Mouse (Mus musculus) ovary, adult 18-20 months (tissue): Measurements from ENCODE around the gene Milr1.
"Not testable (repeated sequence)": the region's sequence is repeated elsewhere in the genome, so short reads cannot be mapped to it uniquely, and the experiment has no call there.

ENCODE experiments used
- DNase-seq: peaks from one replicate; pipeline ENCODE4 v3.0.0; 2022; ENCODE audit warnings: low spot score, mixed read lengths

Gene Milr1

DNA sequence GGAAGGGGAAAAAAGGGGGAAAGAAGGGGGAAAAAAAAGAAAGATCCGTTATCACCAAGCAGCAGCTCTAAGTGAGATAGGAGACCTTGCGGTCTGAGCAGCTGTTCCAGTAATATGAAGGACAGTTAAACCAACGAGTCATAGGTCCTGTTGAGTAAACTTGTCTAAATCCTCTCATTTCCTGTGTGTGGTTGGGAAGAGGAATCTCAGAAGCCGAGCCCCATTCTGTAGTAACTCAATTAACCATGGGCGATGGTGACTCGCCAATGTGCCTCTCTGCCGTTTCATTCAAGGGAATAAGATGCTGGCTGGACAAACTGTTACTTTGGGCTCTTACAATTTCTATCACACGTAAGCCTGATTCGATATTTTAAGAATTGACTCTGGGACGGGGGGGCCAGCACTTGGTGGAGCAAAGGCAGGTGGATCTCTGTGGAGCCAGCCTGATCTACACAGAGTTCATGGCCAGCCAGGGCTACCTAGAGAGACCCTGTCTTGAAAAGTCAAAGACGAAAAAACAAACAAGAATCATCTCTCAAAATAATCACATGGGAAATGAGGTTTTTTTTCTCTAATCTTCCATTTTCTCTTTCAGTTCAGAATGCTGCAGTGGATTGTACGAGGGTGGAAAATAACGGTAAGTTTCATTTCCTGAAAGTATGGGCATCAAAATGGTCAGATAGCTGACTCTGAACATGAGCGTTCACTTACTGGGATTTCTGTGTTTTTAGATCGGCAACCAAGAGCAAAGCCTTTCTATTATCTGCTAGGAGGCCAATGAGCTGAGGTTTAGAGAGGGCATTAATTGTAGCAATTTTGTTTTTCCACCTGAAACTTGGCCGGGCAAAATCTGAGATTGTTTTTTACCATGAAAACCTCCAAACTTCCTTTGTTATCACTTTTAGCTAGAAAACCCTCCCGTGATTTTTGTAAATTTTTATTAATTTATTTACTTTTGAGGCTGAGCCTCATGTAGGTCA lies at the start of gene Milr1:
TSS of gene Milr1 (plus strand) at position 188 of the 980 bp plus-strand sequence.
- no peak for DNase-seq

DNA sequence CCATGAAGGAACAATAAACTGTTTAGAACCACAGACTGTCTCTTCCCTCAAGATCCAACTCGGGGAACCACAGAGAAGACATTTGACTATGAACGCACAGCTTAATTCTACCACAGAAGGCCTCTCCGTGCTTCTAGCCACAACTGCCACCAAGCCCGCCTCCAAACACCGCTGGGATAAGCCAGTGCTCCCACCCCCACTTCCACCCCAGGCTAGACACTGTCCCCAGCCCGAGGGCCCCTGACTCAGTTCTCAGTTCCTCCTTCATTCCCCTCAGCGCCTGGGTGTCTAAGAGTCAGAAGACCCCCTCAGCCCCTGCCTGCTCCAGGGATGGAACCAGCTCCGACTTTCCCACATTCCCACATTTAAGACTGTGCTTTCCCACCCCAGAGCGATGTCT lies 49.4 kb upstream of the Milr1 start:
- DNase-seq, result no peak

DNA sequence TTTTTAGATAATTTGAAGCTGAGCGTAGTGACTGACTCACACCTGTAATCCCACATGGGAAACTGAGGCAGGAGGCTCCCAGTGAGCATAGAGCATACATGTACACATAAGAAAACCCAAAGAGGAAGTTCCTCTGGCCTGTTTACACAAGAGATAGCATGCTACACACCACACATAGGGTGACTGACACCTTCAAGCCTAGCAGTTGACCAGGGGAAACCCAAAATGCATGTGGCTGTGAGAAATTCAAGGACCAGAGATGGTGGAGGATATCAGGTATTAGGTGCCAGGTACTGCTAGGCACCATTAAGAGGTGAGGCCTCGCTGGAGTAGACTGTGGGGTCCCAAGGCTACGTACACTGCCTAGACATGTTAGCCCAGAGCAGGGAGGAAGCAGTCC lies 48.4 kb upstream of the Milr1 start:
- DNase-seq, result no peak

DNA sequence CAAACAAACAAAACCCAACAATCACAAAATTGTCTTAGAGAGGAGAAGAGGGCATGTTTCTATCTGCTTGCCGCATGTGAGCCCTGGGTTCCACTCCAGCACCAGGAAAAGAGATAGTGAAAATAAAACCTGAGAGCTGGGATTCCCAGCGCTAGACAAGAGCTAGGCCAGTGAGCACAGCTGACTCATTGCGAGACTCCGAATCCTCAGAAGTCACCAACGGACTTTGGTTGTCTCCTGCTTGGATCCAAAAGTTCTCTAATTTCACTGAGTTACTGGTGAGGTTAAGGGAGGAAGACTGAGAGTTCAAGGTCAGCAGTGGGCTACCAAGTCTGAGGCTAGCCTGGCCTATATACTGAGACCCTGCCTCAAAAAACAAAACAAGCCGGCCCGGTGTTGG lies 47.1 kb upstream of the Milr1 start:
- no peak for DNase-seq

- no peak for DNase-seq
These were observed 46.5 kb upstream of the Milr1 start for GRCm38 (mm10) chr11:106704399-106705111.

DNA sequence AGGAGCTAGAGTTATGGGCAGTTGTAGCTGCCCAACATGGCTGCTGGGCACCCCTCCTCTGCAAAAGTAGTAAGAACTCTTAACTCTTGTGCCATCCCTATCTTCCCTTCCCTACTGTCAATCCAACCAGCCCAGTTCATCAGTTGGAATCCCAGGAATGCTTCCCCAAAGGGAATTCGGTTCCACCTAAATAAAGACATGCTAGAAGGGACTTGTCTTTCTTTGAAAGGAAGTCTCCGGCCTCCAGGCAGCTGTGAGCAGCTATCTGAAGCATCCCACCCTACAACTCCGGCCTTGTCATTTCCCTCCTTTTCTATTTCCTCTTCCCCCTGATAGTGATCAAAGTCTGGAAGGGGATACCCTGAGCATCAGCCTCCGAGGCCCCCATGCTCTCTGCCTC lies 44.8 kb upstream of the Milr1 start:
- no peak for DNase-seq

DNA sequence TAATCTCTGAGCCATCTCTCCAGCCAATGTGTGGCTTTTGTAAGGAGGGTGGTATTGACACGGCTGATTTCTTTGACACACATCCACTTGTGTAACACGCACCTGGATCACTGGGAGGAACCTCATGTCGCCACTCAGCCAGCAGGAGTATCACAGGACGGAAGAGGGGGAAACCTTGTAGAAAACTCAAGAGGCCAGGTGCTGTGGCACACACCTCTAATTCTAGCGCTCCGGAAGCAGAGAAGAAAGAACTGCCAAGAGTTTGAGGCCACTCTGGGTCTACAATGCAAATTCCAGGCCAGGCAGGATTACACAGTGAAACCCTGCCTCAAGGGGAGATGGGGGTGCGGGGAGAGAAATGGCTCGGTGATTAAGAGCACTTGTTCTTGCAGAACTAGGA lies 43.9 kb upstream of the Milr1 start:
- no peak for DNase-seq

DNA sequence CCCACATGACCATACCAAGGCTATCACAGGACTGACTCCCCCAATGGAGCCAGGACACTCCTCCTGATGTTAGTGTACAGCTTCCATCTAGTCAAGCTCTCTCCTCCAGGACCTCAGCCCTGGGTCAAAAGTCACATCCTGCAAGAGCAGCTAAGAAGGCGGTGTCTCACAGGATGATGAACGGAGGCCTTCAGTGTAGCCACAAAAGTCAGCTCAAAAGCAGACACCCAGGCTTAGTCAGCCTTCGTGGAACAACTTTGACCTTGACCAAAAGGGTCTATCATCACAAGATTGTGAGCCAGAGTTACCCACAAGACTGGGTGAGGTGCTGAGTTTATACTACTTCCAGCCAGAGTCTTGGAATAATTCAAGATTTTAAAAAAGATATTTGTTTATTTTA lies 43.2 kb upstream of the Milr1 start:
- DNase-seq, result peak; percentile 42

GRCm38 (mm10) chr11:106709227-106709985 lies 41.6 kb upstream of the Milr1 start:
- DNase-seq, result no peak

- no peak for DNase-seq
These were observed 40.2 kb upstream of the Milr1 start for GRCm38 (mm10) chr11:106710789-106711188.

GRCm38 (mm10) chr11:106715066-106715465 lies 36.0 kb upstream of the Milr1 start:
- DNase-seq, result no peak

- no peak for DNase-seq
These were observed 34.5 kb upstream of the Milr1 start for GRCm38 (mm10) chr11:106716568-106716967.

- DNase-seq, result no peak
These were observed 30.6 kb upstream of the Milr1 start for GRCm38 (mm10) chr11:106720379-106720778.

DNA sequence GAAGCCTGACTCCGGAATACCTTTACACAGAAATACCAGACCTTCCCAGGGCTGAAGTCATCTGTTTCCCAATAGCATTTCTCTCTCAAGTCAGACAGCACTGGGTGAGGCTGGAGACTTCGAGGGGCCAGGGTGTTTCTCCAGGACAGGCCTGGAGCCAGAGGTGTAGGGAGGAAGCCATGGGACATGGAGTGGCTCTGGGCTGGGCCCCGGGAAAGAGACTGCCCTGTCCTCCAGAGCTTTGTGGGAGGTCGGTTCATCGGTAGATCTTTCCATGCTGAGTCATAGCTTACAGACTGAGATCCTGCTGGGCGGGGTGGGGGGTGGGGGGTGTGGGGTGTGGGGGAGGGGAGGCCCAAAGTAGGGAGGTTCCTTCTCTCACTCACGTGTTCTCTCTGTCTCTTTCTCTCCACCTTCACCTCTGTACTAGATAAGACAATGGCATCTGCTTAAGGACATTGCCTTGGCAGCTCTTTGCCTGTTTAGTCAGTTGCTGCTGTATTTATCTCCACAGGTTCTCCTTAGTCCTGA lies 28.1 kb upstream of the Milr1 start:
- DNase-seq, result peak; percentile 43

- DNase-seq, result no peak
These were observed 27.4 kb upstream of the Milr1 start for GRCm38 (mm10) chr11:106723611-106724125.

DNA sequence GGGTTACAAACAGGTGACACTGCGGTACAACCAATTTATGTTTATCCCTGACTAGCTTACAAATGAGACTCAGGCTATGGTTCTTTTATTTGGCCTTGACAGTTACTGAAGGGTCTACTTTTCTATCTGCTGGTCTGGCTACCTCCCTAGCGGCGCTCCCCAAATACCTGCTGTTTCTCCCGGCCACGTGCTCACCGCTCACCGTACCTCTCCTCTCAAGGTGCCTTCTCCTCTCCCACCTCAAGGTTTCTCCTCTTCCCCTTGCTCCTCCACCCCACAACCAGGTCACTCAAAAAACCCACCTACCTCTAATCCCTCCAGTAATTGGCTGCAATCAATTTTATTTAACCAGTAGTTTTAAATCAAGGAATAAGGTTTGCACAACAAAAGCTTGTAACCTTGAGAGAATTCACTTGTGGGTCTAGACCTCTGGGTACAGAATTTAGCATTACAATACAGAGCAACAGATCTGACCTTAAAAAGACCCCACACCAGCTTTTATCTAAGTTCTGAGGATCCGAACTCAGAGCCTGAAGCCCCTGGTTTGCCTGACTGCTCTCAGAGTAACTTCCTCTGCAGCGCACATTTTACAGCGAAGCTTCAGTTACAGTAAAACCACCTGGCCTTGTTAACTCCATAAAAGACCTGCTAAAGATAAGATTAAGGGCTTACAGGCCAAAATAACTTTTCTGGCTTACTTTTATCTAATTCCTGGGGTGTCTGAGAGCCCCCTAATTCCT lies 26.7 kb upstream of the Milr1 start:
- no peak for DNase-seq

GRCm38 (mm10) chr11:106724916-106725235 lies 26.1 kb upstream of the Milr1 start:
- not testable (repeated sequence) for DNase-seq

DNA sequence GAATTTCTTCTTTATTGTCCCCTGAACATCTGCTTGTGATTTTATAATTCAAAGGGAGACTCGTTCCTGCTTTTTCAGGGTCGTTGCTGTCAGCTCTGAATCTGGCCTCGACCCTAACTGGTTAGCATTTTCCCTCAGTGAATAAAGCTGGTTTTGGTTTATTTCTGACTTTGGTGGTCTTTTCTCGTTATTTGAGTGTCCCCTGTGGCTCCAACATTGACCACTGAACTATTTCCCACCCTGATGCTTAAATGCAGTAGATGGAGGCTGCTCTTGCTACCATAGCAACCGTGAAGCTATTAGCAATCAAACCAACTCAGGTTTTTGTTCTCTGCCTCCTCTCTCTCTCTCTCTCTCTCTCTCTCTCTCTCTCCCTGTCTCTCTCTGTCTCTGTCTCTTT lies 23.1 kb upstream of the Milr1 start:
- DNase-seq, result no peak

- DNase-seq, result no peak
These were observed 22.3 kb upstream of the Milr1 start for GRCm38 (mm10) chr11:106728402-106729366.

DNA sequence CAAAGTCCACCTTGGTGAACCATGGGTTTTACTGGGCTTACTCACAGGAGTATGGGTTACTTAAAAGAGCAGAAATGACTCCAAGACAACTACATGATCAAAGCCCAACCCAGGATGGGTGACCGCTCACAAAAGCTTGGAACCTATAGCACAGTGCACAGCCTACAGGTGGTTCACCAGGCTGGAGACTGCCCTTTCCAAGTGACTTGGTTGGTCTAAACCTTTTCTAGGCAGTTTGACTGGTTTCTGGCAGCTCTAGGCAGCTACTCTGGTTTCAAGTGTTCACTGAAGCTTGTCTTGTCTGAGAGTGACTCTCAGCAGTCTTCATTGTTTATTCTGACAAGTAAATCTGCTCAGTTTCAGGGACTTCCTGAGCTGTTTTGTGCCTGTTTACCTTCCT lies 21.4 kb upstream of the Milr1 start:
- DNase-seq, result no peak
